Mouse (Mus musculus): Measurements from ENCODE around the gene Mydgf.

The Mydgf gene

DNA sequence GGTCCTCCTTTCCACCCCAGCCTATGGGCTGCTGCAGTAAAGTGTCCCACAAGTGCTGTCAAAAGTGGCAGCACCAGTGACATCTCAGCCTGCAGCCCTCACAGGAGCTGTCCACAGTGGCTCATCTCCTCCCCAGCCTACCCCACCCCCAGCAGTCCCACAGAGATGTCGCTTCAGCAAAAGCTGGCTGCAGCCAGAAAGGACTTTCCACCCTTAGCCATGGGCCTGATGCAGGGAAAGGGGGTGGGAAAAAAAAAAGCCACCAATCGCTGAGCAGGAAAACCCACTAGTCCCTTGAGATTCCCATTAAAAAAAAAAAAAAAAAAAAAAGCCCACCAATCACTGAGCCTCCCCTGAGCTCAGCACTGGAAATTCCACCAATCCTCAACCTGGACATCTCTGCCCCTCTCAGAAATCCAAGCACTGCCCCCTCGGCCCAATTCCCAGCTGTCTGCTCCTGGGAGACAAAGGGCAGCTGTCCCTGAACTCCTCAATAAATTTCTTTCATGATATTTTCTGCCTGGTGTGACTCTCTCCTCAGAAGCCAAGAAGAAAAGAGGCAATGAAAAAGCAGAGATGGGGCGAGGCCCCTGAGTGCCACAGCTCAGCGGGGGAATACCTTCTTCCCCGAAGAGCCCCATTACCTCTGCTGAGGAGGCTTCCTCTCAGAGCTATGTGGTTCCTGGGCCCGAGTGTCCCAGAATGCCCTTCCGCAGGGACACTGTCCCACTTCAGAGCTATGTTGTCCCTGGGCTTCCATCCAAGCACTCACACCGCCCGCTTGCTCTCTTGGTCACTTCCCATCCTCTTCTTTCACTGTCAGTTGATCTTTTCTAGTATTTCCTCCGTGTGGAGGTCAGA, 1.8 kb upstream of the Mydgf start:
- no peak for DNase-seq

DNA sequence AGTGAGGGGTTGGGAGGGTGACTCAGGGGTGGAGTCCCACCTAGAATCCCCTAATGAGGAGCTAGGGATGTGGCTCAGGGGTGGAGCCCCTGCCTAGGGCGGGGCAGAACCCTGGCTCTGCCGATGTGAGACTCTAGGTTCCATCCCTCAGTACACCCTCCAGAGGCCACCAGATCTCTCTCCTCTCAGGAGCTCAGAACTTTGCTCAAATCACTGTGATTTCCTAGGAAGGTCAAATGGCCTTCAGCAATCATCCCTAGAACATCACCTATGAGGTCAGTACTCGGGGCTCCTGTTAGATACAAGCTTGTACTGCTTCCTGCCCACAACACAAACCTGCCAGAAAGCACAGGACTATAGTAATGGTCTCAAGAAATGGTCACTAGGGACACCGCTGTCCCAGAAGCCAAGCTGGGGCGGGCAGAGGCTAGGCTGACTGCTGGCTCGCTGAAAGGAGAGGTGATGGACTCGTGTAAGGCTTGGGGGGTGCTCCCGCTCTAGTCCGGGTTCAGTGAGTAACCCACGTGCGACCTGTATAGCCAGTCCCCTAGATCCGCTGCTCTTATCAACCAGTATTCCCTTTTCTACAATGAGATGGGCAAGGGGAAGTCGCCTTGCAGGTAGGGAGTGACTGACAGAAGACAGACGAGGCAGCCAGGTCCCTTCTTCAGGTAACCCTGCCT, 604 bp downstream of the Mydgf start:
- DNase-seq = no peak

DNA sequence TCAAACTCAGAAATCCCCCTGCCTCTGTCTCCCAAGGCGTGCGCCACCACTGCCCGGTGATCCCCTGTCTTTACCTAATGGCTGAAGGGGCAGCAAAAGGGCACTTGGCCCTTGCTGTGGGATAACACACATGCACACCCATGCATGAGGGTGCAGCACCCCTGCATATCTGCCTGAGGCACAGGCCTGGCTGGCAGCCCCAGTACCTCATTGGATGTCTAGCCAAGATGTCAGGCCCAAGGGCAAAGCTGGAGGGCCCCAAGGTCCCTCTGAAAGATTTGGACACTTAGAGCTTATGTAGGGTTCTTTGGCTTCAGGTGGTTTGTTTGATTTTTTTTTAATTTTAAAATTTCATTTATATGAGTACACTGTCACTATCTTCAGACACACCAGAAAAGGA, 8.3 kb downstream of the Mydgf start:
- no peak for DNase-seq

DNA sequence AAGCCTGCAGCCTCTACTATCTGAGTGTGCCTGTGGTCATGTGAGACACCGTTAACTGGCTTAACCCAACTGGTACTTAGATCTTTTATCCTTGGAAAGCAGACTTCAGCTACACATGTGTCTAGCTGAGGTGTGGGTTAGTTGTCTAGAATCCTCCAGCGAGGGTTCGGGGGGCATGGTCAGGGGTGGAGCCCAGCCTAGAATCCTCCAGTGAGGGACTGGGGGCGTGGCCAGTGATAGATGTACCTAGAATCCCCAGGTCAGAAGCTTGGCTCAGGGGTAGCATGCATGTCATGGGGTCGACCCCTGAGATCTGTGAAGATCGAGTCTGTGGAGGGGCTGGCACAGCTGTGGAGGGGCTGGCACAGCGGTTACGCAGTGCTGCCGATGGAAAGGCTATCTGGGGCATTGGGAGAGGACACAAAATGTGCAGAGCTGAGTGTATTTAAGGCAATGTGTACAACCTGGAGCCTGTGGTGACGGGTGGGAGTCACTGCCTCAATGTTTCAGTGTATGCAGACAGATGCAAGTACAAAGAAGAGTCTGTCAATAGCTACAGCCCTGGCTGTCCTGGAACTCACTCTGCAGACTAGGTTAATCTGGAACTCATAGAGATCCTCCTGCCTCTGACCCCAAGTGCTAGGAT, 10.2 kb downstream of the Mydgf start:
- no peak for DNase-seq

DNA sequence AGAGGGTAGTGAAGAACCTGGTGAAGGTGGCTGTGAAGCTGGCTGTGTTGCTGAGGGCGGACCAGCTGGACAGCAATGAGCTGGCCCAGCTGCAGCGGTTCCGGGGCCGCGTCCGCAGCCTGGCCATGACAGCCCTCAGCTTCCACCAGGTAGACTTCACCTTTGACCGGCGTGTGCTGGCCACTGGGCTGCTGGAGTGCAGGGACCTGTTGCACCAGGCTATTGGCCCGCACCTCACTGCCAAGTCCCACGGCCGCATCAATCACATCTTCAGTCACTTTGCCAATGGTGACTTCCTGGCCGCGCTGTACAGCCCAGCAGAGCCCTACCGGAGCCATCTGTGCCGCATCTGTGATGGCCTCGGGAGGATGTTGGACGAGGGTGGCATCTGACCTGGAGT, 11.8 kb downstream of the Mydgf start:
- DNase-seq = no peak

- no peak for DNase-seq
Observed at GRCm38 (mm10) chr17:56171456-56171855, 12.3 kb downstream of the Mydgf start.

- DNase-seq = no peak
Observed at GRCm38 (mm10) chr17:56170636-56171035, 13.1 kb downstream of the Mydgf start.

DNA sequence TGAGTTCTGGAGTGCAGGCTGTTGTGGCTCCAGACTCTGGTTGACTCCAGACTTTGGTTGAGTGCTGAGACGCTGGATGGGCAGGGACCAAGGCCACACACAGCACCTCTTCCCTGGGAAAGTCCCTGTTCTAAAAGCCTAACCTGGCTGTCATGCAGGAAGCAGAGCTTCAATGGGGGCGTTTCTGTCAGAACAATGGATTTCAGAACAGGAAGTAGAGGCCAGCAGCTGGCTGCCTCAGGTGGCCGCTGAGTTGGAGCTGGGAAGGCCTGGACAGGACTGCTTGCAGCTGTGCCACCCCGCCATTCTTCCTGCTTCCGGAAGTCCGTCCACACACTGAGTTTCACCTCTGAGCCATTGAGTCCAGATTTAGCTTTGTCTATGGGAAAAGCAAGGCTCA, 13.9 kb downstream of the Mydgf start:
- DNase-seq = no peak

GRCm38 (mm10) chr17:56165671-56166070, 18.0 kb downstream of the Mydgf start:
- no peak for DNase-seq

DNA sequence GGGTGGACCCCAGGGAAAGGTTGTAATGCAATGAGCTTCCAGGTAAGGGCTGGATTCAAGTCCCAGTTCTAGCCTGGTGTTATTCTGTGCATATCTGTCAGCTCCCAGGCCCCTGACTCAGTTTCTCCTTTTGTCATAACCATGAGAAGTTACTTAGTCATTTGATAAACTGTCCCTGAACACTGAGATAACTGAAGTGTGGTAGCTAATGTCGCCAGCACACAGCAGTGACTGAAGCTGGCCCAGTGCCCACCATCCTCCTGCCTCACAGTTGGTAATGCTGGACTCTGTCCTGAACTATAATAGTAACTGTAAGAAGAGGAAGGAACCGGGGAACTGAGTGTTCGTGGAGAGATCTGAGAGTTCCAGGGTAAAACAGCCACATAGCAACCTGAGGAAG, 19.2 kb downstream of the Mydgf start:
- DNase-seq = no peak

DNA sequence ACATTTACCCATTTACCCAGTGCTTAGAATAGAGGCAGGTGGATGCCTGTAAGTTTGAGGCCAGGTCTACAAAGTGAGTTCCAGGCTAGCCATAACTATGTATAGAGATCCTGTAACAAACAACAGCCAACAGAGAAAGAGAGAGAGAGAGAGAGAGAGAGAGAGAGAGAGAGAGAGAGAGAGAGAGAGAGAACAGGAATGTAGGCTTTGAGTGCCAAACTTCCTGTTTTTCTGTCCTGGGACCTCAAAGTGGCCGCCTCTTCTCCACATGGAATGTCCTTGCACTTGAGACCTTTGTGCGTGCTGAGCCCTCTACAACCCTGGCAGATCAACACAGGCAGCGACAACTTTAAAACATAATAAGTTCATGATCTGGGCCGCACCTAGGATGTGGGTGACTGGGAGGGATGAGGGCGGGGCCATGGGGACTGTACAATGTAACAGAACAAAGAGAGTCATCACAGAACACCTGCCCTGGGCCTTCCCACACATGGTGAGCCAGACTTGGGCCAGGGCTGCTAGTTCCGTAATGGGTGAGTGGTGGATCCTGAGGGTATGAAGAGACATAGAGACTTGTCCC, 20.1 kb downstream of the Mydgf start:
- DNase-seq = no peak

DNA sequence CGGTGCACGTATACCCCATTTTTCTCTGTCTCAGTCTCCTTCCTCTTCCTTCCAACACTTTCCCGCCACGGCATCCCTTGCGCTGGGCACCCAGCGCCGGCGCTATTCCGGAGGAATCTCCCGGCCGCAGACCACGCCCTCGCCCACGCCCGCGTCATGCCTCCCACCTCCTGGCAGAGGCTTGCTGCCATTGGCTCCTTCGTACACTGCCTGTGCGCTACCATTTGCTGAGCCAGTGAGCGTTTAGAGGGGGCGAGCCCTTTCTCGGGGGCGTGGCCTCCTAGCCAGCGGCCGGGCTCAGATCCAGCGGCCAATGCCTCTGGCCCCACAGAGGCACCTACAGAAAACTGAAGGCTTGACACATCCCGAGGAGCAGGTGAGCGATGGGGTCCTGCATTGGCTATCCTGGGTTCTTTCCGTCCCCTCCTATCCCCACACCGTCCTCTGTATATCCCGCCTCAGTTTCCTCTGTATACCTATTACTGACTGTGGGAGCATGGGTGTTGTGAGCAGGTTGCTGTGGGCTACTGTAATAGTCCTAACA, 21.4 kb downstream of the Mydgf start, which contains the start of gene Tnfaip8l1:
TSS of gene Tnfaip8l1 (plus strand) at position 247 of the 544 bp plus-strand sequence.
- DNase-seq = peak; percentile 93

DNA sequence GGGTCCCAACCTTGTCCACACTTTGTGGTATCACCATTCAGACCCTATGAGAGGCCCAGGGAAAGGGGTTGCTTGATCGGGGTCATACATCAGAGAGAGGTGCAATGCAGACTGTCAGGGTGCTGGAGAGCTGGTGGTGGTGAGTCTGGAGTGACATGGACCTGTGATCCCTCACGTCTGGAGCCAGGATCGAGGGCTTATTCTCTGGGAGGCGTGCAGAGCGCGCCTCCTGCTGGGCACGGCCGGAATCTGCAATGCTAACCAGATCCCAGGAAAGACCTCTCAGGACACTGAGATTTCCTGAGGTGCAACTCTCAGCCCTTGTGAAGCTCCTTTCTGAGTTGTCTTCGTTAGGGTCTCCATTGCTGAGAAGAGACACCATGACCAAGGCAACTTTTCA, 24.0 kb downstream of the Mydgf start:
- DNase-seq = peak; percentile 63

GRCm38 (mm10) chr17:56153643-56154042, 30.1 kb downstream of the Mydgf start:
- DNase-seq = no peak

DNA sequence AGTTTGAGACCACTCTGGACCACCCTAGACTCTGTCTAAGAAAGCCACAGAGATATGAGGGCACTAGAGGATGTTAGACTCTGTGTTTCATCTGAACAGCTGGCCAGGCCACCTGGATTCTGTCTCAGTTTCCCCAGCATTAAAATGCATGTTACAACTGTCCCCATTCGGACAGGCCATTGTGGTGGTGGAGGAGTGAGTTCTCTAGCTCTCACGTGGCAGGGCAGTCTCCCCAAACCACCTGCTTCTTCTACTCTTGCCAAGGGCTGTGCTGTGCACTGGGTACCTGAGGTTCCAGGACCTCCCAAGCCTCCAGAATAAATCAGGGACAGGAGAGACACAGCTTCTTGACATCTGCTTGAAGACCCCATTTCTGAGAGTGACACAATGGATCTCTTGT, 33.8 kb downstream of the Mydgf start:
- no peak for DNase-seq

- no peak for DNase-seq
Observed at GRCm38 (mm10) chr17:56148790-56149618, 34.7 kb downstream of the Mydgf start.

- DNase-seq = no peak
Observed at GRCm38 (mm10) chr17:56148280-56148679, 35.4 kb downstream of the Mydgf start.

GRCm38 (mm10) chr17:56147420-56147819, 36.3 kb downstream of the Mydgf start:
- no peak for DNase-seq

- no peak for DNase-seq
Observed at GRCm38 (mm10) chr17:56146131-56146530, 37.6 kb downstream of the Mydgf start.

- DNase-seq = no peak
Observed at GRCm38 (mm10) chr17:56144546-56144945, 39.2 kb downstream of the Mydgf start.

GRCm38 (mm10) chr17:56141702-56142605, 41.8 kb downstream of the Mydgf start:
- DNase-seq = no peak
